Mouse (Mus musculus) lung, adult 2 months (tissue): ENCODE results near the gene Zfp579.

ENCODE experiments used
- CTCF ChIP-seq: fragments of 200-500 bp; IDR thresholded peaks from 2 replicates; pipeline ENCODE4 v1.5.1; 2011; ENCODE audit warnings: mild to moderate bottlenecking, low read length, control low read depth; ENCODE audit not compliant: insufficient read depth
- POLR2A ChIP-seq: fragments of 200-500 bp; IDR thresholded peaks from 2 replicates; pipeline ENCODE4 v1.6.1; 2011; ENCODE audit warnings: low read depth, mild to moderate bottlenecking, control low read depth, low read length, borderline replicate concordance; ENCODE audit errors: extremely low read depth

- no peak for TF ChIP-seq CTCF
- no peak for TF ChIP-seq POLR2A
Observed at GRCm38 (mm10) chr7:4971710-4972109, 24.2 kb downstream of the Zfp579 start.
